Mouse (Mus musculus): ENCODE measurements at regions not wholly inside any gene's neighbourhood (a gene's known extent, or its start where the extent isn't known, plus 50 kb on each side); places are given as distances from the start of the nearest gene placed in this dataset.
A peak's percentile ranks its signal among the peaks of the same experiment; 100 is the strongest.

DNA sequence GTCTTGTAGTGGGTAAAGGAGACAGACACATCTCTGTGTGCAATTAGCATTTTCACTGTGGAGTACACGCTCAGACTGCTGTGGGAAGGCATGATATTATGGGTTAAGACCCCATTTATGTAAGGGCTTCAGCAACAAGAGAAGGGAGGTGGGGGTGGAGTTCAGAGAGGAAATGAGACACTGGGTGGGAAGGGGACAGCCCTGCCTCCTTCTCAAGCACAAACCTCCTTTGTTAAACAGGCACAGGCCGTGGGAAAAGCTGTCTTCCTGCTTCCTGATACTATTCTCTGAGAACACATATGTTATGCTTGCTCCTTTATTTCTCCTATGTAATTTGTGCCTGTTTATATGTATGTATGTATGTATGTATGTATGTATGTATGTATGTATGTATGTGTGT, 237.4 kb upstream of the Cxcr4 start:
- Histone ChIP-seq H3K27ac (ENCODE audit: low read depth, low read length) (no peak overlapping the region), H3K4me1 (replicated peaks; ENCODE audit: control insufficient read depth, insufficient read depth, low read length) (no peaks in the 10 kb centered on the region), H3K9ac (ENCODE audit: low read depth, low read length) (no peak overlapping the region), H3K4me3 (ENCODE audit: low read depth, low read length) (no peak overlapping the region), H3K27me3 (replicated peaks; ENCODE audit: control insufficient read depth, insufficient read depth, low read length) (no peaks in the 10 kb centered on the region), H3K4me2 (no peak overlapping the region), H3K36me3 (ENCODE audit: control insufficient read depth, insufficient read depth, low read length) (no peaks in the 10 kb centered on the region), H3K9me3 (ENCODE audit: control insufficient read depth, low read length) (no peaks in the 10 kb centered on the region)
- no peak for DNase-seq (ENCODE audit: low spot score)
- ATAC-seq (replicated peaks; ENCODE audit: low FRiP score): no peak
- 41% methylated on average over 2 of the region's 2 CpGs for WGBS

DNA sequence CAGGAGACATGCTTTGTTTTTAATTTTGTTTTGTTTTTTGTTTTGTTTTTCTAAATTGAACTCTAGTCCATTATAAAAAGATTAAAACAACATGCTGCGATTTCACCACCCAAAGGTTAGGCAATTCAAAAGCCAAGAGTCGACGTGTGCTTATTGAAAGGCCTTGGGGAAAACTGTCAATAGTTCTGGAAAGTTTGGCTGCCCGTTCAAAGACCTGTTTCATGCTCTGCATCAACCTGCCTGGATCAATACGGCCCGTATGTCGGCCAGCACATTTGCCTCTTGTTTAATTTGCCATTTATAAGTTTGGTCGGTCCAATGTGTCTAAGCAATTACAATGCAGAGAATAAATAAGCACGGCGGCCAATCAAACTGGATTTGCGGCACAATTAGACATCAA, 234.3 kb upstream of the Cxcr4 start:
- no peak for DNase-seq (ENCODE audit: low spot score)
- no peaks in the 10 kb centered on the region for H3K4me1 ChIP-seq (replicated peaks; ENCODE audit: control insufficient read depth, insufficient read depth, low read length)
- 85% methylated on average over 11 of the region's 11 CpGs for WGBS

DNA sequence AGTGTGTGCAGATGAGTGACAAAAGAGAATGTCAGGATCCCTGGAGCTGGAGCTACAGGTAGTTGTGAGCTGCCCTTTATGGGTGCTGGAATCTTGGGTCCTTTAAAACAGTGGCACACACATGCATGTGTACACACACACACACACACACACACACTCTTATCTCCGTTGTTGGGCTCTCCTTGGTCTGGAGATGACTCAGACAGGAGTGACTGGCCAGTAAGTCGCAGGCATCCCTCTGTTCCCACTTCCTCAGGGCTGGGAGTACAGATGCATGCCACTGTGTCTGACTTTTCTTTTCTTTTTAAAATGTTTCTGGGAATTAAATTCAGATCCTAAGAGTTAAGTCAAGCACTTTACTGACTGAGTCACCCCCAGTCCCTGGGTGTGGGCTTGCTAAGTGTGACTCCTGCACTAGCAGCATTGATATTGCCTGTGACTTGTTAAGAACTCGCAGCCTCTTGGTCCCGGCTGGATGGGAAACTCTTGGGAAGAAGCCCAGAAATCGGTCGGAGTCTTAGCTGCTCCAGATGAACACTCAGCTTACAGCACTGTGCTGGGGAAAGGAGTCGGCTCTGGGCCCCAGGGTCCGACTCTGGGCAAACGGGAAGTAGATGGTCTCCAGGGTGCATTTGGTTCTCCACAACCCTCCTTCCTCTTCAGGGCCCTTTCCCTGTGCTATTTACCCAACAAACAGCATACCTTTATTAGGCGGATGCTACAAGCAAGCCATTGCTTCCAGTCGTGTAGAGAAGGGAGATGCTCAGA, 233.0 kb upstream of the Cxcr4 start:
- no peak overlapping the region for H3K4me2 ChIP-seq
- no peaks in the 10 kb centered on the region for H3K27me3 ChIP-seq (replicated peaks; ENCODE audit: control insufficient read depth, insufficient read depth, low read length)
- no peak overlapping the region for H3K4me3 ChIP-seq (ENCODE audit: low read depth, low read length)
- no peaks in the 10 kb centered on the region for H3K9me3 ChIP-seq (ENCODE audit: control insufficient read depth, low read length)
- no peak for DNase-seq (ENCODE audit: low spot score)
- H3K4me1 ChIP-seq (replicated peaks; ENCODE audit: control insufficient read depth, insufficient read depth, low read length): no peaks in the 10 kb centered on the region
- no peaks in the 10 kb centered on the region for H3K36me3 ChIP-seq (ENCODE audit: control insufficient read depth, insufficient read depth, low read length)
- H3K27ac ChIP-seq (ENCODE audit: low read depth, low read length): no peak overlapping the region
- 65% methylated on average over 11 of the region's 11 CpGs for WGBS
- H3K9ac ChIP-seq (ENCODE audit: low read depth, low read length): no peak overlapping the region
- no peak for ATAC-seq (replicated peaks; ENCODE audit: low FRiP score)

More for the DNA sequence above, 234.3 kb upstream of the Cxcr4 start:
- no peak for ATAC-seq (replicated peaks; ENCODE audit: low FRiP score)
- no peak overlapping the region for H3K4me3 ChIP-seq (ENCODE audit: low read depth, low read length)
- H3K9ac ChIP-seq (ENCODE audit: low read depth, low read length): no peak overlapping the region
- H3K9me3 ChIP-seq (ENCODE audit: control insufficient read depth, low read length): no peaks in the 10 kb centered on the region
- no peak overlapping the region for H3K4me2 ChIP-seq
- no peak overlapping the region for H3K27ac ChIP-seq (ENCODE audit: low read depth, low read length)
- H3K27me3 ChIP-seq (replicated peaks; ENCODE audit: control insufficient read depth, insufficient read depth, low read length): no peaks in the 10 kb centered on the region
- H3K36me3 ChIP-seq (ENCODE audit: control insufficient read depth, insufficient read depth, low read length): no peaks in the 10 kb centered on the region

DNA sequence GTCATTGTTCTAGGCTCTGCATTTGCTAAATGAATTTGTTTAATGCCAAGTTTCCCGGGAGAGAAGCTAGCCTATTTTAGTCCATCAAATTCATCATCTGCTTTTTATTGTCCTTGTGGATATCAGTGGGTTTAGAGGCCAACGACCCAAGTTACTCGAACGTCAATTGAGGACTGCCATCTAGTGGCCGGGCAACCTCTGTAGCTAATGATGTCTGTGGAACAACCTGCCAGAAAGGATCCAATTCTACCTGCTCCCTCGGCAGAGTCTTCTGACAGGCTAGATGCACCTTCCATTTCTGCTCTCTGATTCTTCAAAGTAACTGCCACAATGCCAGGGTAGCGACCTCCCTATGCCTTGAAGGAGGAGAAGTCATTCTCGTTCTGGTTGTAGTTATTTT, 232.1 kb upstream of the Cxcr4 start:
- H3K27ac ChIP-seq (ENCODE audit: low read depth, low read length): no peak overlapping the region
- H3K4me3 ChIP-seq (ENCODE audit: low read depth, low read length): no peak overlapping the region
- DNase-seq (ENCODE audit: low spot score) (peak; percentile 52), ATAC-seq (replicated peaks; ENCODE audit: low FRiP score) (no peak)
- no peaks in the 10 kb centered on the region for H3K9me3 ChIP-seq (ENCODE audit: control insufficient read depth, low read length)
- no peaks in the 10 kb centered on the region for H3K27me3 ChIP-seq (replicated peaks; ENCODE audit: control insufficient read depth, insufficient read depth, low read length)
- no peaks in the 10 kb centered on the region for H3K4me1 ChIP-seq (replicated peaks; ENCODE audit: control insufficient read depth, insufficient read depth, low read length)
- WGBS: 13% methylated on average over 8 of the region's 8 CpGs
- no peaks in the 10 kb centered on the region for H3K36me3 ChIP-seq (ENCODE audit: control insufficient read depth, insufficient read depth, low read length)
- no peak overlapping the region for H3K9ac ChIP-seq (ENCODE audit: low read depth, low read length)
- H3K4me2 ChIP-seq: no peak overlapping the region

DNA sequence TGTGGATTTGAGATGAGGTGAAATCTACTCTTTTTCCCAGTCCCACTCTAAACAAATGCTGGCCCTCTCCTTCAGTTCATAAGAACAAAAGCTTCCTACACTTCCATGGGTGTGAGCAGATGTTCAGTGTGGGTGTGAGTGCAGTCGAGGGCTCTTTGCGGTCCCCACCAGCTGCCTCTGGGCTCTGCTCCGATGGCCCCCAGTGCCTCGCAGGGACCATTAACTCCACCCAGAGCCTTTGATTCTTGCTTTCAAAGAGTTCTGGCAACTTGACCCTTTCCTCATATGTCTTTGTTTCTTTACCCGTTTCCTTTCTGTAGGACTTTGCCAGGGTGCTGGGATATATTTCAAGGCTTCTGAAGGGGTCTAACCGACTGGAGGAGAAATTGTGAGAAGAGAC, 229.9 kb upstream of the Cxcr4 start:
- no peak overlapping the region for H3K4me3 ChIP-seq (ENCODE audit: low read depth, low read length)
- H3K4me2 ChIP-seq: no peak overlapping the region
- no peak overlapping the region for H3K9ac ChIP-seq (ENCODE audit: low read depth, low read length)
- no peak for ATAC-seq (replicated peaks; ENCODE audit: low FRiP score)
- H3K27ac ChIP-seq (ENCODE audit: low read depth, low read length): no peak overlapping the region
- H3K36me3 ChIP-seq (ENCODE audit: control insufficient read depth, insufficient read depth, low read length): no peaks in the 10 kb centered on the region
- H3K27me3 ChIP-seq (replicated peaks; ENCODE audit: control insufficient read depth, insufficient read depth, low read length): no peaks in the 10 kb centered on the region
- H3K9me3 ChIP-seq (ENCODE audit: control insufficient read depth, low read length): no peaks in the 10 kb centered on the region
- 70% methylated on average over 6 of the region's 6 CpGs for WGBS
- no peaks in the 10 kb centered on the region for H3K4me1 ChIP-seq (replicated peaks; ENCODE audit: control insufficient read depth, insufficient read depth, low read length)
- no peak for DNase-seq (ENCODE audit: low spot score)

DNA sequence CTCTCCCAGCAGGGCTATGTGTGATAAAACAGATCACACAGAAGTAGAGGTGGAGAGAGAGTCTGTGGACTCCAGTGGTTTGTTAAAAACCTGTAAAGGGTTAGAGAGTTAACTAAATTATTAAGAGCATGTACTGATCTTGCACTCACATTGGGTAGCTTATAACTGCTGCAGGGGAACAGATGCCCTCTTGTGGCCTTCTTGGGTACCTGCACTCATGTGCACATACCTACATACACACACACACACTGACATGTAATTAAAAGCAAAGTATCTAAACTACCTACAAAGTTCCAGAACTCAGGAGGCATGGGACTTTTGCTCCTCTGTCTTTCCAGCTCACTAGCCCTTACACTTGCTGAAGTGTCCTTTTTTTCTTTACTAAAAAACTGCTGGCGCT, 228.4 kb upstream of the Cxcr4 start:
- Histone ChIP-seq H3K36me3 (ENCODE audit: control insufficient read depth, insufficient read depth, low read length) (no peaks in the 10 kb centered on the region), H3K4me2 (no peak overlapping the region), H3K27me3 (replicated peaks; ENCODE audit: control insufficient read depth, insufficient read depth, low read length) (no peaks in the 10 kb centered on the region), H3K9ac (ENCODE audit: low read depth, low read length) (no peak overlapping the region), H3K4me1 (replicated peaks; ENCODE audit: control insufficient read depth, insufficient read depth, low read length) (no peaks in the 10 kb centered on the region), H3K27ac (ENCODE audit: low read depth, low read length) (no peak overlapping the region), H3K9me3 (ENCODE audit: control insufficient read depth, low read length) (no peaks in the 10 kb centered on the region), H3K4me3 (ENCODE audit: low read depth, low read length) (no peak overlapping the region)
- no peak for ATAC-seq (replicated peaks; ENCODE audit: low FRiP score)
- WGBS: 96% methylated on average over 1 of the region's 1 CpGs
- no peak for DNase-seq (ENCODE audit: low spot score)

DNA sequence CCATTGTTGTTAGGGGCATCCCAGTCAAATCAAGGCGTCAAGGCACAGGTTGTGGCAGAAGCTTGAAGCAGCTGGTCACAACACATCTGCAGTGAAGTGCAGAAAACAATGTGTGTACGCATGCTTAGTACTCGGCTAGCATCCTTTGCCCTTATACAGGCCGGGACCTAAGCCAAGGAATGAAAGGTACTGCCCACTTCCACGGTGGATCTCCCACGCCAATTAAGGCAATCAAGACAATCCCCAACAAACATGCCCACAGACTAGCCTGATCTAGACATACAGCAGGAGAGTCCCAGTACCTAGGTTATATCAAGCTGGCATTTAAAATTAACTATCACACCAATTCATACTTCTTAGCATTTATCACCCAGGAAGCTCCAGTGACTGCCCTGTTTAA, 227.5 kb upstream of the Cxcr4 start:
- DNase-seq (ENCODE audit: low spot score) (no peak), ATAC-seq (replicated peaks; ENCODE audit: low FRiP score) (no peak)
- no peaks in the 10 kb centered on the region for H3K4me1 ChIP-seq (replicated peaks; ENCODE audit: control insufficient read depth, insufficient read depth, low read length)
- no peak overlapping the region for H3K4me3 ChIP-seq (ENCODE audit: low read depth, low read length)
- no peaks in the 10 kb centered on the region for H3K27me3 ChIP-seq (replicated peaks; ENCODE audit: control insufficient read depth, insufficient read depth, low read length)
- H3K4me2 ChIP-seq: no peak overlapping the region
- H3K36me3 ChIP-seq (ENCODE audit: control insufficient read depth, insufficient read depth, low read length): no peaks in the 10 kb centered on the region
- no peaks in the 10 kb centered on the region for H3K9me3 ChIP-seq (ENCODE audit: control insufficient read depth, low read length)
- WGBS: 87% methylated on average over 6 of the region's 6 CpGs
- H3K27ac ChIP-seq (ENCODE audit: low read depth, low read length): no peak overlapping the region
- no peak overlapping the region for H3K9ac ChIP-seq (ENCODE audit: low read depth, low read length)

DNA sequence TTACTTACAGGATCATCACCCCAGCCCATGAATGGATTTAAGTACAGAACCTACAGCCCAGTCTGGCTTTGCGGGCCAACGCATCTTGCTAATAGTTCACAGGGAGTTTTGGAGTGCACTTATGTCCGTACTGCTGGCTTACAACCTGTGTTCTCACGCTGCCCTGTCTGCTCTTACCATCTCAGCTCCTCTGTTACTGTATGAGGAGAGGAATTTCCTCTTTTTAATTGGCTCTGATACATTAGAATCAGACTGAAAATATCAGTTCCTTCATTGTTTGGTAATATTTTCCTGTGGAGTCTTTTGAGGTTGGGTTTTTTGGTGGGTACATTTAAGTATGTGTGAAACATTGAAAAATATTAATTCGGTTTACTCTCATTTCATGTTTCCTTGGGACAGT, 221.3 kb upstream of the Cxcr4 start:
- Histone ChIP-seq H3K27ac (ENCODE audit: low read depth, low read length) (no peak overlapping the region), H3K27me3 (replicated peaks; ENCODE audit: control insufficient read depth, insufficient read depth, low read length) (no peaks in the 10 kb centered on the region), H3K9me3 (ENCODE audit: control insufficient read depth, low read length) (no peaks in the 10 kb centered on the region), H3K4me3 (ENCODE audit: low read depth, low read length) (no peak overlapping the region), H3K9ac (ENCODE audit: low read depth, low read length) (no peak overlapping the region), H3K4me1 (replicated peaks; ENCODE audit: control insufficient read depth, insufficient read depth, low read length) (no peaks in the 10 kb centered on the region), H3K4me2 (no peak overlapping the region), H3K36me3 (ENCODE audit: control insufficient read depth, insufficient read depth, low read length) (no peaks in the 10 kb centered on the region)
- ATAC-seq (replicated peaks; ENCODE audit: low FRiP score) (no peak), DNase-seq (ENCODE audit: low spot score) (no peak)
- 73% methylated on average over 5 of the region's 5 CpGs for WGBS

DNA sequence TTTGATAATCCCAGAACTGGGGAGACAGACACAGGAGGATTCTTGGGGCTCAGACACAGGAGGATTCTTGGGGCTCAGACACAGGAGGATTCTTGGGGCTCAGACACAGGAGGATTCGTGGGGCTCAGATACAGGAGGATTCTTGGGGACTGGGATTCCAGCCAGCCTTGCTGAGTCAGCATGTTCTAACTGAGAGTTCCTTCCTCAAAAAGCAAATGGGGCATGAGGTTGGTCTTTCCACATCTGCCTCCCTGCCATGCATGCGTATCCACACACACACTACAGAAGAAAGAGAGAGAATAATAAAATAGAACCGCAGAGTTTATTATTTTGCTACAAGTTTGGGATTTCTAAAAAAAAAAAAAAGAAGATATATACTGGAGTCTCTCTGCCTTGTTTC, 218.8 kb upstream of the Cxcr4 start:
- Histone ChIP-seq H3K4me1 (replicated peaks; ENCODE audit: control insufficient read depth, insufficient read depth, low read length) (no peaks in the 10 kb centered on the region), H3K4me3 (ENCODE audit: low read depth, low read length) (no peak overlapping the region), H3K27me3 (replicated peaks; ENCODE audit: control insufficient read depth, insufficient read depth, low read length) (no peaks in the 10 kb centered on the region), H3K9ac (ENCODE audit: low read depth, low read length) (no peak overlapping the region), H3K27ac (ENCODE audit: low read depth, low read length) (no peak overlapping the region), H3K4me2 (no peak overlapping the region), H3K36me3 (ENCODE audit: control insufficient read depth, insufficient read depth, low read length) (no peaks in the 10 kb centered on the region), H3K9me3 (ENCODE audit: control insufficient read depth, low read length) (no peaks in the 10 kb centered on the region)
- DNase-seq (ENCODE audit: low spot score): no peak
- ATAC-seq (replicated peaks; ENCODE audit: low FRiP score): no peak
- WGBS: 74% methylated on average over 3 of the region's 3 CpGs

Measured in liver, embryonic 11.5 days (tissue).